Mouse (Mus musculus) midbrain, embryonic 10.5 days (tissue): ENCODE results near the gene Nob1. TPM values are rescaled to one million over a fixed set of nuclear protein-coding genes. Genes with fewer than 3 reads are reported as not detected.

Experiments used
- DNase-seq: peaks from one replicate; pipeline ENCODE4 v3.0.0-alpha.2; 2017; ENCODE audit warnings: low spot score
- H3K27ac ChIP-seq: fragments of 300-500 bp; sonication (generic); replicated peaks from 2 replicates; pipeline ENCODE4 v1.5.1; 2016; ENCODE audit warnings: mild to moderate bottlenecking
- H3K27me3 ChIP-seq: fragments of 300-500 bp; sonication (generic); 2 replicates; pipeline ENCODE4 v1.6.1; 2016; ENCODE audit warnings: low read depth, mild to moderate bottlenecking; ENCODE audit not compliant: poor library complexity, severe bottlenecking
- H3K36me3 ChIP-seq: fragments of 300-500 bp; sonication (generic); 2 replicates; pipeline ENCODE4 v1.6.1; 2016; ENCODE audit warnings: mild to moderate bottlenecking, moderate library complexity
- H3K4me1 ChIP-seq: fragments of 300-500 bp; sonication (generic); 2 replicates; pipeline ENCODE4 v1.6.1; 2016
- H3K4me3 ChIP-seq: fragments of 300-500 bp; sonication (generic); 2 replicates; pipeline ENCODE4 v1.5.1; 2016; ENCODE audit warnings: mild to moderate bottlenecking, moderate library complexity
- H3K9me3 ChIP-seq: fragments of 300-500 bp; sonication (generic); replicated peaks from 2 replicates; pipeline ENCODE4 v1.6.1; 2016; ENCODE audit warnings: mild to moderate bottlenecking
- WGBS: fragments of 180-500 bp; shearing (Covaris S2); methylation state at CpG from one replicate; pipeline ENCODE4 v1.1.7; 2016; 5-methylcytosine and 5-hydroxymethylcytosine counted together
- polyA plus RNA-seq: library from polyadenylated mRNA; unstranded; fragments of >200 nt; fragmentation: Nextera tagmentation; extraction: Ambion mirVana; gene quantifications from 2 replicates; pipeline ENCODE4 v1.2.1, GENCODE M21; 2016

The Nob1 gene
- polyA plus RNA-seq, 1 experiment from 2014 or later, result 89.7 TPM

DNA sequence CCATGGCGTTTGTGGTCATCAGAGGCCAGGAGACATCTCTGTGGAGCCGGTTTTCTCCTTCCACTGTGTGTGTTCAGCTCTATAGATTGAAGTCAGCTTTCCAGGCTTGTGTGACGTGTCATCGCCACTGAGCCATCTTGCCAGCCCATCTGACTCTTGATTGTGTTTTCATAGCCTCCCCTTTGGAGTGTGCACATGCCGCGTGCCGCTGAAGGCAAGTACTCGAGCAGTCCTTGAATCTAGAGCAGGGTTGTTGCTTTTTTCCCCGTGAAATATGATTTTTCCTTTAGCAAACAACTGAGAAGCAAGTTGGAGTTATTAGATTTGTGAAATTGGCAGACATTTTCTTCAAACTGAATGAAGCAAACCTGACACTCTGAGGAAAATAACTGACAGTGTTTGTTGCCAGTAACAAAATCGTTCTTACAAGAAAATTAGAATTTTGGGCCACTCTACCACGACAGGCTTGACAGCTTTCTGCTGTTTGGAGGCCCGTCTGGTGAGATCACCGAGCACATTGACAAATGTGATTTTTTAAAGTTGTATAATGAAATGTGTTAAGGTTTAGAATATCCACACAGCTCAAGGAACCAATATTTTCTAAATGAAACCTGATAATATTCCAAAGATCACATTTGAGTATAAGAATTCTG, 26.7 kb upstream of the Nob1 start:
- no peak for DNase-seq
- Histone ChIP-seq H3K9me3 (no peaks in the 10 kb centered on the region), H3K4me3 (no peak overlapping the region), H3K27ac (no peak overlapping the region), H3K4me1 (peaks cover 19% of the 10 kb centered on the region), H3K36me3 (peaks cover 35% of the 10 kb centered on the region), H3K27me3 (no peaks in the 10 kb centered on the region)
- 93% methylated on average over 13 of the region's 13 CpGs for WGBS

GRCm38 (mm10) chr8:107449655-107450054, 24.8 kb upstream of the Nob1 start:
- peaks cover 19% of the 10 kb centered on the region for H3K4me1 ChIP-seq
- H3K27me3 ChIP-seq, result no peaks in the 10 kb centered on the region
- no peaks in the 10 kb centered on the region for H3K9me3 ChIP-seq
- 82% methylated on average over 6 of the region's 6 CpGs for WGBS
- no peak overlapping the region for H3K4me3 ChIP-seq
- H3K36me3 ChIP-seq, result peaks cover 25% of the 10 kb centered on the region
- H3K27ac ChIP-seq, result no peak overlapping the region; the same call in 1 of the 2 replicates
- DNase-seq, result no peak

DNA sequence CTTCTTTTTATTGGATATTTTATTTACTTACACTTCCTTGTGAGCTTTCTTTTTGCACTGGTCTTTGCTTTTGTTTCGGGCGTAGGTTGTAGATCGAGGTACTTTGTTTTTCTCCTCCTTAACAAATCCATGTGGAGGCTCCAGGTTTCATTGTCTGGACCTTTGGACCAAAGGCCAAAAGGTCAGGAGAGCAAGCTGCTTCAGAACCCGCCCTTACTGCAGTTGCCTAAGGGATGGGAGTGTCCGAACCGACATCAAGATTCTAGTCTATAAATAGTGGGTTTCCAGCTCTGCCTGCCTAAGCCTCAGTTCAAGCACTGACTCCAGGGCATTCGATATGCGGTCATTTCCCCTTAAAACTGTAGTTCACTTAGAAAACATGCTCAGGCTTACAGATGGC, 24.3 kb upstream of the Nob1 start:
- peak overlapping the region; percentile 72 for H3K27ac ChIP-seq
- DNase-seq, result no peak
- WGBS, result 24% methylated on average over 8 of the region's 8 CpGs

DNA sequence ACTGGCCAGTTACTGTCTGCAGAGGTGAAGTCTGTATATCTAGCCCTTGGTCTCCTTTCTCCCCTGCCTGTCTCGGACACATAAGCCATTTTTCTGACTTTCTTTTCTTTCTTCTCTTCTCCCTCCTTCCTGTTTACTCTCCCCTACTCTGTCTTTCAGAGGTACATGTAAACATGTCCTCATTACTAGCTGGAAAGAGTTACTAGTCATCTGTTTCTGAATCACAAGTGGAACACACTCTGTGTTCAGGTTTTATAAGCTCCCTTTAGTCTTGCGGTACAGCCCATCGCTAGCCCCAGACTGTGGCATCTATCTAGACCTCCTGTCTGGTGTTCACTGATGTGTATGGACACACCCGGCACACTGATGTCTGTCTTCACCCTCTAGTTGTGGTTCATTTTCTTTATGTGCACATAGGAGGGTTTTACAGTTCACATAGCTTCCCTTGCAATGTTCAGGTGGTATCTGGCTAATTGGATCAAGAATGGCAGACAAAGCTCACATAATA, 23.6 kb upstream of the Nob1 start:
- Histone ChIP-seq H3K27me3 (no peaks in the 10 kb centered on the region), H3K27ac (peak overlapping the region; percentile 72)
- DNase-seq, result no peak

More for the DNA sequence above, 24.3 kb upstream of the Nob1 start:
- Histone ChIP-seq H3K36me3 (peaks cover 21% of the 10 kb centered on the region), H3K4me1 (peaks cover 19% of the 10 kb centered on the region), H3K4me3 (0 out of 2 replicates have a peak overlapping the region, but pooled peaks have one; percentile 2), H3K27me3 (no peaks in the 10 kb centered on the region), H3K9me3 (no peaks in the 10 kb centered on the region)

GRCm38 (mm10) chr8:107447713-107448112, 22.9 kb upstream of the Nob1 start:
- peaks cover 11% of the 10 kb centered on the region for H3K36me3 ChIP-seq
- H3K27me3 ChIP-seq, result no peaks in the 10 kb centered on the region
- H3K27ac ChIP-seq, result no peak overlapping the region
- no peak for DNase-seq
- H3K4me3 ChIP-seq, result no peak overlapping the region
- H3K9me3 ChIP-seq, result no peaks in the 10 kb centered on the region
- peaks cover 19% of the 10 kb centered on the region for H3K4me1 ChIP-seq

More for the DNA sequence above, 23.6 kb upstream of the Nob1 start:
- Histone ChIP-seq H3K9me3 (no peaks in the 10 kb centered on the region), H3K4me1 (peaks cover 19% of the 10 kb centered on the region), H3K36me3 (peaks cover 16% of the 10 kb centered on the region), H3K4me3 (no peak overlapping the region)
- 69% methylated on average over 4 of the region's 4 CpGs for WGBS

- no peaks in the 10 kb centered on the region for H3K27me3 ChIP-seq
- H3K9me3 ChIP-seq, result no peaks in the 10 kb centered on the region
- H3K36me3 ChIP-seq, result peaks cover 16% of the 10 kb centered on the region; the same call in 1 of the 2 replicates
- no peak overlapping the region for H3K27ac ChIP-seq
- peaks cover 19% of the 10 kb centered on the region for H3K4me1 ChIP-seq
- no peak overlapping the region for H3K4me3 ChIP-seq
- WGBS, result 94% methylated on average over 3 of the region's 3 CpGs
- no peak for DNase-seq
Observed at GRCm38 (mm10) chr8:107444626-107445025, 19.8 kb upstream of the Nob1 start.

GRCm38 (mm10) chr8:107439880-107440625, 15.2 kb upstream of the Nob1 start:
- Histone ChIP-seq H3K27me3 (no peaks in the 10 kb centered on the region), H3K27ac (no peak overlapping the region), H3K4me1 (peaks cover 19% of the 10 kb centered on the region), H3K36me3 (peaks cover 16% of the 10 kb centered on the region; the same call in 1 of the 2 replicates), H3K9me3 (no peaks in the 10 kb centered on the region), H3K4me3 (no peak overlapping the region)
- no peak for DNase-seq
- WGBS, result 96% methylated on average over 3 of the region's 3 CpGs

DNA sequence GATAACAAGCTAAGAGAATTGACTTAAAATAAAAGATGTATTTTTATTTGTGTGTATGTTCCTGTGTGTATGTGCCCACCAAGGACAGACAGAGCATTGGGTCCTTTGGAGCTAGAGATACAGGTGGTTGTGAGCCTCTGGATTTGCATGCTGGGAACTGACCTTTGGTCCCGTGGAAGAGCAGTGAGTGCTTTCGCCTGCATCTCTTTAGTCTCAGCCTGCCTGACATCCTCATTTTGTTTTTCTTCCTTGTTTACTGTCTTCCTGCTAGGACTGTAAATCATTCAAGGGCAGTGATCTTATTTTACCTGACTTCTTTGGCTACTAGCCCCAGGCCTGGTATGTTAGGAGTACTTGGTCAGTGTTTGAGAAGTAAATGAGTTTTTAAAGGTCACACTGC, 12.9 kb upstream of the Nob1 start:
- peaks cover 19% of the 10 kb centered on the region for H3K4me1 ChIP-seq
- no peak overlapping the region for H3K27ac ChIP-seq
- no peaks in the 10 kb centered on the region for H3K27me3 ChIP-seq
- no peaks in the 10 kb centered on the region for H3K9me3 ChIP-seq
- peak overlapping the region; percentile 86; the same call in 1 of the 2 replicates for H3K4me3 ChIP-seq
- no peak for DNase-seq
- peaks cover 12% of the 10 kb centered on the region; the same call in 1 of the 2 replicates for H3K36me3 ChIP-seq
- 76% methylated on average over 2 of the region's 2 CpGs for WGBS

- Histone ChIP-seq H3K4me1 (peaks cover 19% of the 10 kb centered on the region), H3K9me3 (no peaks in the 10 kb centered on the region), H3K4me3 (peak overlapping the region; percentile 86), H3K27ac (peak overlapping the region; percentile 93), H3K36me3 (peaks cover 8% of the 10 kb centered on the region; the same call in 1 of the 2 replicates), H3K27me3 (no peaks in the 10 kb centered on the region)
- 9% methylated on average over 16 of the region's 16 CpGs for WGBS
- DNase-seq, result no peak
Observed at GRCm38 (mm10) chr8:107436841-107437421, 12.1 kb upstream of the Nob1 start.

DNA sequence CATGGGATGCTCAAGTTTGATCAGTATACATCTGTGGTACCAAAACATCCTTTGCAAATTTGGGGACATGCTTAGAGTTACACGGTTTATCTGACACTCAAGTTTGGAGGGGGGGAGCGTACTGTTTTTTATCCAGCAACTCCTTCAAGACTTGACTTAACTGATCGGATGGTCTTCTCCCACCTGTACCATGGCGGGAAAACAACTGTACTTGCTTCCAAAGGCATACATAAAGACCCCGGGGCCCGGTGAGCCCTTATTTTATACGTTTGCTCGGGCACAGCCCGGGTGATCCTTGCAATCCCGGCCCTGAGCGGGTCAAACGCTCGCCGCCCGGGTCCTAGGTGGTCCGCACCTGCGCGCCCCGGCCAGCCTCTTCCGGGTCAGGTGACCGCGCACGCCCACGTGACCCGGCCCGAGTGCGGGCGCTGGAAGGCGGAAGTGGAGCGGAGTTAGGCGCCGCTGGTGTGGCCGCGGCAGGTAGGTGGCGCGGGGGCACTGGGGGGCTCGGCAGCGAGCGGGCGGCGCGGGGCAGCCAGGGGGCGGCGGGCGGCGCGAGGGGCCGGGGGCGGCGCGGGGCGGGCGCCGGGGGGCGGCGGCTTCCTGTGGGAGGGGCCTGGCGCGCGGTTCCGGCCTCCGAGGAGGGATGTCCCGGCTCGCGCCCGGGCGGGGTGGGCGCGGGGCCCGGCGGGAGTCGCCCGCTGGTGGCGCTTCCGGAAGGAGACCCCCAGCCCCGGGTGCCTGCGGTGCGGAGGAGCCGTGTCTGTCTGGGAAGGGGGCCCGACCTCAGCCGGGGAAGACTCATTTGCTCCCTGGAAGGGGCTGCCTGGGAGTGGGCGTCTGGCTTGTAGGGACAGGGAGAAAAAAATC, 11.3 kb upstream of the Nob1 start, which contains the start of gene Wwp2:
Gene Wwp2, plus strand, starts transcription at position 404 of the 870 bp plus-strand sequence.
- Histone ChIP-seq H3K4me3 (peak within 1 kb of the TSS; percentile 86), H3K27ac (peak within 1 kb of the TSS; percentile 93), H3K27me3 (no peaks in the 10 kb centered on the region), H3K4me1 (peaks cover 19% of the 10 kb centered on the region), H3K36me3 (peaks cover 3% of the 10 kb centered on the region; the same call in 1 of the 2 replicates), H3K9me3 (no peaks in the 10 kb centered on the region)
- peak; percentile 86 for DNase-seq
- WGBS, result under 1% methylated on average over 61 of the region's 81 CpGs

DNA sequence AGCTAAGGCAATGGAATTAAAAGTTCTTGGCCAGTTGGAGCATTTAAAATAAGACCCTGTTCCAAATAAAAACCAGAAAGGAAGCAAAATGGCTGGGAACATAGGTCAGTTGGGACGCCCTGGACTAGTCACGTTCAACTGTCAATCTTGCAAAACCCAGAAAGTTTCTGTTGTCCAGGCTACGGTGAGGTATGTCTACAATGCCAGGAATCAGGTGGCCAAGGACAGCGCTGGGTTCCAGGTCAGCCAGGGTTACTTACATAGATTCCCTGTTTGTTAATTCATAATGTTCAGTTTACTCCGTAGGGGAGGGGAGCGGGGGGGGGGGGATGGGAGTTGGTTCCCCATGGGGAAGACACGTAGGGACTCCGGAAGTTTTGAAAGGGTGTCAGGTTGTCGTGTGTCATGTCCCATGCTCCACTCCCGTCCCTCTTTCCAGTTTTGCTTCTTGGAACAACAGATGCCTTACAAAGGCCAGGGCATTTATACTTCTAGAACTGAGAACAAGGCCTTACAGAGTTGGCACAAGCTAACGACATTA, 10.6 kb upstream of the Nob1 start:
- 25% methylated on average over 11 of the region's 11 CpGs for WGBS
- no peaks in the 10 kb centered on the region for H3K27me3 ChIP-seq
- peaks cover 19% of the 10 kb centered on the region for H3K4me1 ChIP-seq
- DNase-seq, result peak; percentile 14
- H3K36me3 ChIP-seq, result no peaks in the 10 kb centered on the region
- H3K9me3 ChIP-seq, result no peaks in the 10 kb centered on the region
- H3K27ac ChIP-seq, result peak overlapping the region; percentile 93
- H3K4me3 ChIP-seq, result peak overlapping the region; percentile 86

DNA sequence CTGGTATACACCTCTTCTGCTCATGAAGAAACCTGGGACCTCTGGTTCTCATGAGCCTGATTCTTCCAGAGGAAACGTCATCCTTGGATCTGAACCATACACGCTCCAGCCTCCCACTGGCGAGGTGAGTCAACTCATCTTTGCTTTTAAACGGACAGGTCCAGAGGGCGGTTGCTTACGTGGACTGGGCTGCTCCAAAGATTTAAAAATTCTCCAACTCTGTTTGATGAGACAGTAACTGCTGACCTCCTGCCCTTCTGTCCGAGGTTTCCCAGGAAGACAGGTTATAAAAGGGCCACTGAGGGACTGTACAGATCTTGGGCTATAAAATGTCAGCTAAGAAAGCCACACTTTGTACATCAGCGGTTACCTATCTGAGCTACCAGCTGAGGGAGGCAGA, 6.0 kb upstream of the Nob1 start:
- Histone ChIP-seq H3K4me1 (peaks cover 7% of the 10 kb centered on the region), H3K27me3 (no peaks in the 10 kb centered on the region), H3K27ac (no peak overlapping the region), H3K9me3 (no peaks in the 10 kb centered on the region), H3K36me3 (no peaks in the 10 kb centered on the region), H3K4me3 (no peak overlapping the region)
- WGBS, result 86% methylated on average over 8 of the region's 8 CpGs
- no peak for DNase-seq
